Mouse (Mus musculus) adrenal gland, adult 18-20 months (tissue): ENCODE results near the gene Pmf1. TPM values are rescaled to one million over a fixed set of nuclear protein-coding genes. Genes with fewer than 3 reads are reported as not detected.
A peak's percentile ranks its signal among the peaks of the same experiment; 100 is the strongest.

Experiments used
- DNase-seq, 2 experiments: peaks; one replicate each; pipeline ENCODE4 v3.0.0; 2021 to 2022; ENCODE audit warnings: low spot score in 2 of 2
- microRNA-seq, 2 experiments: library from miRNA; unstranded; fragments of <30 nt; microRNA quantifications; one replicate each; pipeline ENCODE4 v1.2.0; 2021; ENCODE audit warnings: borderline number of aligned reads in 2 of 2
- total RNA-seq, 2 experiments: library from RNA; stranded (reverse); gene quantifications; 1 replicate in 1 of 2; 2 replicates in 1 of 2; pipeline ENCODE4 v1.2.3; 2021

The Pmf1 gene
- total RNA-seq, 2 experiments from 2014 or later = 26.5 to 35.5 TPM

GRCm38 (mm10) chr3:88361096-88361495 is 49.0 kb downstream of the Pmf1 start:
- no peak for DNase-seq

- no peak for DNase-seq
Measured at GRCm38 (mm10) chr3:88359989-88360388, 50.1 kb downstream of the Pmf1 start.

- DNase-seq = no peak
Measured at GRCm38 (mm10) chr3:88359584-88359983, 50.5 kb downstream of the Pmf1 start.

GRCm38 (mm10) chr3:88354396-88355165 is 55.5 kb downstream of the Pmf1 start:
- DNase-seq = peak in 1 of 2 experiments; percentile 25

- no peak for DNase-seq
Measured at GRCm38 (mm10) chr3:88352907-88353306, 57.2 kb downstream of the Pmf1 start.

GRCm38 (mm10) chr3:88350732-88351131 is 59.4 kb downstream of the Pmf1 start:
- no peak for DNase-seq

Small RNA genes within 50 kb of the gene (microRNA-seq; reads per million reads assigned to microRNA genes)
- gene Mir7011 = 0 to 0.95 reads per million in 2 experiments

Other genes with a start within 250 kb of the Pmf1 start
- 10 to 100 TPM; 11.2 to 17.8 TPM for gene Rhbg, start 155.6 kb downstream of the Pmf1 start, total RNA-seq
- 1 to 10 TPM in 1 of 2 experiments, under 1 TPM in 1; 0.58 to 1.0 TPM for gene Gm38392, start 123.1 kb downstream of the Pmf1 start, total RNA-seq
- 1 to 10 TPM; 8.1 to 9.6 TPM for gene Tsacc, start 113.3 kb downstream of the Pmf1 start, total RNA-seq
- gene Cct3, start 113.2 kb downstream of the Pmf1 start, total RNA-seq = 100 to 1,000 TPM; 343 to 351 TPM
- 100 to 1,000 TPM; 183 to 220 TPM for gene Glmp, start 85.3 kb downstream of the Pmf1 start, total RNA-seq
- gene Tmem79, start 74.2 kb downstream of the Pmf1 start, total RNA-seq = 10 to 100 TPM; 10.3 to 37.6 TPM
- 10 to 100 TPM; 43.3 to 46.0 TPM for gene Smg5, start 74.1 kb downstream of the Pmf1 start, total RNA-seq
- gene Paqr6, start 45.7 kb downstream of the Pmf1 start, total RNA-seq = 1 to 10 TPM; 2.1 to 3.2 TPM
- 1 to 10 TPM in 1 of 2 experiments, not detected in 1; 1.5 TPM for gene Bglap3, start 37.6 kb downstream of the Pmf1 start, total RNA-seq
- gene Bglap2, start 31.6 kb downstream of the Pmf1 start, total RNA-seq = under 1 TPM in 1 of 2 experiments, not detected in 1; 0.76 TPM
- gene Bglap, start 25.9 kb downstream of the Pmf1 start, total RNA-seq = 1 to 10 TPM in 1 of 2 experiments, not detected in 1; 2.7 TPM
- gene Slc25a44, start 14.8 kb upstream of the Pmf1 start, total RNA-seq = 10 to 100 TPM; 56.0 to 66.6 TPM
- 10 to 100 TPM; 12.6 to 23.6 TPM for gene Sema4a, start 50.9 kb upstream of the Pmf1 start, total RNA-seq
- 100 to 1,000 TPM; 106 to 137 TPM for gene Lmna, start 99.6 kb upstream of the Pmf1 start, total RNA-seq
- 1 to 10 TPM; 2.6 to 3.3 TPM for gene Mex3a, start 122.1 kb upstream of the Pmf1 start, total RNA-seq
- gene Rab25, start 138.0 kb upstream of the Pmf1 start, total RNA-seq = not detected
- gene Lamtor2, start 142.7 kb upstream of the Pmf1 start, total RNA-seq = 100 to 1,000 TPM; 156 to 164 TPM
- 10 to 100 TPM; 72.9 to 96.6 TPM for gene Ubqln4, start 143.4 kb upstream of the Pmf1 start, total RNA-seq
- gene Ssr2, start 165.5 kb upstream of the Pmf1 start, total RNA-seq = 100 to 1,000 TPM; 145 to 198 TPM
- gene Arhgef2, start 195.6 kb upstream of the Pmf1 start, total RNA-seq = 10 to 100 TPM; 19.4 to 27.0 TPM
- not detected for gene Rxfp4, start 242.8 kb upstream of the Pmf1 start, total RNA-seq